Mouse (Mus musculus) testis, adult 2 months (tissue): ENCODE measurements around the gene Hoxb5.

Source experiments
- CTCF ChIP-seq: fragments of 200-500 bp; IDR thresholded peaks from 2 replicates; pipeline ENCODE4 v1.5.1; 2012; ENCODE audit warnings: low read depth, mild to moderate bottlenecking, inconsistent platforms, low read length, moderate library complexity; ENCODE audit not compliant: control insufficient read depth, insufficient read depth, insufficient replicate concordance
- POLR2A ChIP-seq: fragments of 200-500 bp; IDR thresholded peaks from 2 replicates; pipeline ENCODE4 v1.6.1; 2012; ENCODE audit warnings: low read depth, mild to moderate bottlenecking, inconsistent platforms, low read length, moderate library complexity; ENCODE audit not compliant: control insufficient read depth

- TF ChIP-seq CTCF (peak; percentile 79), POLR2A (no peak)
These were observed at the start of gene Hoxb5 for GRCm38 (mm10) chr11:96303151-96304099.
